Mouse (Mus musculus) liver, embryonic 15.5 days (tissue): ENCODE measurements around the gene Serpinb8. TPM values are rescaled to one million over a fixed set of nuclear protein-coding genes. Genes with fewer than 3 reads are reported as not detected.

Experiments used
- ATAC-seq: fragments of 200-750 bp; cut with Nextera tagmentation; 2 replicates; pipeline ENCODE4 v1.8.0; 2017; ENCODE audit warnings: moderate number of reproducible peaks, mild to moderate bottlenecking, moderate library complexity; ENCODE audit not compliant: insufficient read depth
- H3K27ac ChIP-seq: fragments of 300-500 bp; sonication (generic); replicated peaks from 2 replicates; pipeline ENCODE4 v1.5.1; 2015; ENCODE audit warnings: mild to moderate bottlenecking, inconsistent platforms
- H3K27me3 ChIP-seq: fragments of 300-500 bp; sonication (generic); 2 replicates; pipeline ENCODE4 v1.6.1; 2015; ENCODE audit warnings: mild to moderate bottlenecking, inconsistent platforms
- H3K36me3 ChIP-seq: fragments of 300-500 bp; sonication (generic); replicated peaks from 2 replicates; pipeline ENCODE4 v1.6.1; 2015; ENCODE audit warnings: moderate library complexity, mild to moderate bottlenecking, inconsistent platforms
- H3K4me1 ChIP-seq: fragments of 300-500 bp; sonication (generic); replicated peaks from 2 replicates; pipeline ENCODE4 v1.6.1; 2015; ENCODE audit warnings: inconsistent platforms
- H3K4me2 ChIP-seq: fragments of 300-500 bp; sonication (generic); 2 replicates; pipeline ENCODE4 v1.6.1; 2015; ENCODE audit warnings: moderate library complexity, mild to moderate bottlenecking, inconsistent platforms
- H3K4me3 ChIP-seq: fragments of 300-500 bp; sonication (generic); replicated peaks from 2 replicates; pipeline ENCODE4 v1.5.1; 2015; ENCODE audit warnings: mild to moderate bottlenecking, inconsistent platforms
- H3K9ac ChIP-seq: fragments of 300-500 bp; sonication (generic); 2 replicates; pipeline ENCODE4 v1.6.1; 2015; ENCODE audit warnings: moderate library complexity, mild to moderate bottlenecking, inconsistent platforms
- H3K9me3 ChIP-seq: fragments of 300-500 bp; sonication (generic); replicated peaks from 2 replicates; pipeline ENCODE4 v1.6.1; 2016; ENCODE audit warnings: inconsistent platforms
- WGBS: fragments of 180-500 bp; shearing (Covaris S2); methylation state at CpG from one replicate; pipeline ENCODE4 v1.1.7; 2015; ENCODE audit warnings: mixed read lengths; ENCODE audit not compliant: insufficient replicate concordance; 5-methylcytosine and 5-hydroxymethylcytosine counted together
- polyA plus RNA-seq: library from polyadenylated mRNA; unstranded; fragments of >200 nt; fragmentation: Nextera tagmentation; extraction: Ambion mirVana; gene quantifications from 2 replicates; pipeline ENCODE4 v1.2.1, GENCODE M21; 2015

The Serpinb8 gene
- polyA plus RNA-seq, 1 experiment from 2014 or later: 0.26 TPM

GRCm38 (mm10) chr1:107645086-107645485, 55.3 kb downstream of the Serpinb8 start:
- Histone ChIP-seq H3K4me1 (no peaks in the 10 kb centered on the region), H3K27me3 (no peaks in the 10 kb centered on the region), H3K9me3 (no peaks in the 10 kb centered on the region), H3K9ac (no peak overlapping the region), H3K4me3 (no peak overlapping the region), H3K27ac (no peak overlapping the region), H3K36me3 (no peaks in the 10 kb centered on the region), H3K4me2 (no peak overlapping the region)
- WGBS: 49% methylated on average over 6 of the region's 6 CpGs
- no peak for ATAC-seq

- Histone ChIP-seq H3K27me3 (no peaks in the 10 kb centered on the region), H3K9me3 (no peaks in the 10 kb centered on the region), H3K4me2 (no peak overlapping the region), H3K27ac (no peak overlapping the region), H3K9ac (no peak overlapping the region), H3K36me3 (no peaks in the 10 kb centered on the region), H3K4me3 (no peak overlapping the region), H3K4me1 (no peaks in the 10 kb centered on the region)
- WGBS: 59% methylated on average over 2 of the region's 2 CpGs
- ATAC-seq: no peak
Observed at GRCm38 (mm10) chr1:107657689-107658088, 67.9 kb downstream of the Serpinb8 start.

Other genes with a start within 250 kb of the Serpinb8 start
- gene Serpinb11, start 228.8 kb upstream of the Serpinb8 start, polyA plus RNA-seq: not detected in 2 replicates
- 0.08 and 0.09 TPM in 2 replicates for gene Serpinb7, start 190.4 kb upstream of the Serpinb8 start, polyA plus RNA-seq
- 2.4 TPM in 2 replicates for gene Serpinb2, start 78.6 kb upstream of the Serpinb8 start, polyA plus RNA-seq